33 mouse cellular contexts compared by ENCODE assay signal in genomic region chr11:4205951-4206350, GRCm38 (mm10). TPM values are rescaled to one million over a fixed set of nuclear protein-coding genes. Genes with fewer than 3 reads are reported as not detected.
A peak's percentile ranks its signal among the peaks of the same experiment; 100 is the strongest.
DNase-seq lines count a peak whose midpoint lies in the region; ATAC-seq and TF ChIP-seq lines count a peak whose summit lies in the region.
"Had no signal": no experiment of that assay in that cellular context is flagged by ENCODE, and none has a peak within 500 bp of the region (broad histone marks: within the 10 kb centered on the region; RNA-seq: fewer than 3 reads in every experiment).

No protein-coding gene starts in this region.

- H3K4me2 ChIP-seq in kidney, embryonic 15.5 days: no peak overlapping the region
- H3K4me2 ChIP-seq: hindbrain, embryonic 12.5 days; limb, embryonic 13.5 days; liver, embryonic 11.5 days; midbrain, embryonic 15.5 days; neural tube, embryonic 12.5 days had no signal

- 84% methylated on average over 7 of the region's 7 CpGs for whole genome bisulfite sequencing in kidney, embryonic 15.5 days

- no peak overlapping the region for H3K9ac ChIP-seq in kidney, embryonic 15.5 days
- H3K9ac ChIP-seq: hindbrain, embryonic 12.5 days; limb, embryonic 13.5 days; midbrain, embryonic 15.5 days; neural tube, embryonic 12.5 days had no signal

- no peak for TF ChIP-seq CTCF in embryonic fibroblast, embryonic 13.5 days (IDR thresholded peaks at IDR 0.05; ENCODE audit: borderline replicate concordance, insufficient read depth, low read length)

- no peak for DNase-seq in frontal cortex, postnatal 25 days (ENCODE audit: low spot score in 2 of 2)
- DNase-seq in 3T3-L1 (ENCODE audit: low read depth, low spot score) (peak; percentile 73), NIH3T3 (ENCODE audit: low read depth) (peak; percentile 82)
- DNase-seq in cerebellum, adult 8-10 months: no peak
- no peak for DNase-seq in layer of hippocampus, postnatal 36 days
- DNase-seq: adrenal gland, postnatal 25 days; cerebellum, adult 9-10 months; cerebellum, postnatal 36 days; gastrocnemius, postnatal 10 days; heart, postnatal 36 days; kidney, adult 9 months; kidney, postnatal 25 days; right cerebral cortex, adult 18-20 months; right cerebral cortex, postnatal 4 days had no signal

- H3K4me1 ChIP-seq in embryonic fibroblast, embryonic 13.5 days (ENCODE audit: control insufficient read depth, insufficient read depth, low read length): peaks cover 4% of the 10 kb centered on the region; the same call in 1 of the 2 replicates
- peaks cover 19% of the 10 kb centered on the region for H3K4me1 ChIP-seq in kidney, embryonic 15.5 days
- H3K4me1 ChIP-seq: hindbrain, embryonic 12.5 days; midbrain, embryonic 15.5 days; neural tube, embryonic 12.5 days had no signal

- H3K9me3 ChIP-seq in kidney, embryonic 15.5 days (replicated peaks): no peaks in the 10 kb centered on the region
- H3K9me3 ChIP-seq: hindbrain, embryonic 12.5 days; limb, embryonic 13.5 days; midbrain, embryonic 15.5 days; neural tube, embryonic 12.5 days had no signal

- ATAC-seq in frontal cortex, adult (ENCODE audit: low TSS enrichment): peak; percentile 83; the same call in 1 of the 2 replicates
- ATAC-seq in kidney, embryonic 15.5 days (replicated peaks; ENCODE audit: low FRiP score): no peak
- ATAC-seq: forebrain, embryonic 14.5 days; hindbrain, postnatal 0 days; intestine, postnatal 0 days; midbrain, embryonic 15.5 days had no signal

- H3K36me3 ChIP-seq in kidney, embryonic 15.5 days: peaks cover 51% of the 10 kb centered on the region

- peak overlapping the region; percentile 13 for H3K27ac ChIP-seq in embryonic fibroblast, embryonic 13.5 days (ENCODE audit: insufficient read depth, low read length)
- H3K27ac ChIP-seq in kidney, embryonic 15.5 days: no peak overlapping the region
- H3K27ac ChIP-seq: hindbrain, embryonic 12.5 days; hindbrain, postnatal 0 days; limb, embryonic 13.5 days; macrophage; midbrain, embryonic 15.5 days; neural tube, embryonic 12.5 days had no signal

- H3K4me3 ChIP-seq in embryonic fibroblast, embryonic 13.5 days (ENCODE audit: insufficient read depth, low read length): no peak overlapping the region
- H3K4me3 ChIP-seq in kidney, embryonic 15.5 days (replicated peaks): no peak overlapping the region
- H3K4me3 ChIP-seq: hindbrain, embryonic 12.5 days; limb, embryonic 13.5 days; midbrain, embryonic 15.5 days; neural tube, embryonic 12.5 days had no signal

- no peaks in the 10 kb centered on the region for H3K27me3 ChIP-seq in kidney, embryonic 15.5 days
- H3K27me3 ChIP-seq: hindbrain, embryonic 12.5 days; limb, embryonic 13.5 days; midbrain, embryonic 15.5 days; neural tube, embryonic 12.5 days had no signal

- no peak for TF ChIP-seq POLR2A in embryonic fibroblast, embryonic 13.5 days (IDR thresholded peaks at IDR 0.05; ENCODE audit: low read depth, low read length)

RNA-seq across cellular contexts. Expression of gene Castor1, which starts 12.1 kb away (rescaled TPM):
- 13.9 and 19.1 TPM in 2 replicates for polyA plus RNA-seq in embryonic fibroblast, embryonic 13.5 days (2011; ENCODE audit: insufficient read length, low read depth, missing spikeins)
- 6.0 and 6.5 TPM in 2 replicates for polyA plus RNA-seq in kidney, embryonic 15.5 days (2015; fragmentation: Nextera tagmentation; extraction: Ambion mirVana)
- 1 to 10 TPM; 2.9 to 4.8 TPM for total RNA-seq in layer of hippocampus, postnatal 36 days (2021)

RNA-seq across cellular contexts. Expression of gene Tbc1d10a, which starts 19.4 kb away (rescaled TPM):
- polyA plus RNA-seq in embryonic fibroblast, embryonic 13.5 days (2011; ENCODE audit: insufficient read length, low read depth, missing spikeins): 18.3 and 20.7 TPM in 2 replicates
- 43.9 and 44.5 TPM in 2 replicates for polyA plus RNA-seq in kidney, embryonic 15.5 days (2015; fragmentation: Nextera tagmentation; extraction: Ambion mirVana)
- 10 to 100 TPM; 28.6 TPM for total RNA-seq in layer of hippocampus, postnatal 36 days (2021)

RNA-seq across cellular contexts. Expression of gene Osm, which starts 30.3 kb away (rescaled TPM):
- not detected in 2 replicates for polyA plus RNA-seq in embryonic fibroblast, embryonic 13.5 days (2011; ENCODE audit: insufficient read length, low read depth, missing spikeins)
- not detected in 2 replicates for polyA plus RNA-seq in kidney, embryonic 15.5 days (2015; fragmentation: Nextera tagmentation; extraction: Ambion mirVana)
- not detected for total RNA-seq in layer of hippocampus, postnatal 36 days (2021)
- total RNA-seq: adrenal gland, postnatal 25 days; gastrocnemius, postnatal 10 days; heart, postnatal 36 days; hindbrain, postnatal 0 days; layer of hippocampus, adult 18-20 months; layer of hippocampus, postnatal 14 days; left cerebral cortex, postnatal 36 days had no signal
- polyA plus RNA-seq: embryonic facial prominence, embryonic 11.5 days; heart, embryonic 14.5 days; hindbrain, embryonic 12.5 days; neural tube, embryonic 12.5 days; stomach, embryonic 14.5 days; testis, adult 2 months had no signal

RNA-seq across cellular contexts. Expression of gene Sf3a1, which starts 45.8 kb away (rescaled TPM):
- 42.5 and 46.8 TPM in 2 replicates for polyA plus RNA-seq in embryonic fibroblast, embryonic 13.5 days (2011; ENCODE audit: insufficient read length, low read depth, missing spikeins)
- 57.8 and 61.7 TPM in 2 replicates for polyA plus RNA-seq in kidney, embryonic 15.5 days (2015; fragmentation: Nextera tagmentation; extraction: Ambion mirVana)
- 10 to 100 TPM; 74.8 to 76.3 TPM for total RNA-seq in layer of hippocampus, postnatal 36 days (2021)

RNA-seq across cellular contexts. Expression of gene Ccdc157, which starts 45.9 kb away (rescaled TPM):
- polyA plus RNA-seq in embryonic fibroblast, embryonic 13.5 days (2011; ENCODE audit: insufficient read length, low read depth, missing spikeins): 9.2 and 9.4 TPM in 2 replicates
- polyA plus RNA-seq in kidney, embryonic 15.5 days (2015; fragmentation: Nextera tagmentation; extraction: Ambion mirVana): 7.2 and 9.0 TPM in 2 replicates
- 10 to 100 TPM; 10.1 to 12.0 TPM for total RNA-seq in layer of hippocampus, postnatal 36 days (2021)

Comparison
In these comparisons a context has a peak if more than half of its experiments do, and no peak if none do; other contexts are left out.
1. DNase-seq: peak in 3T3-L1 (single experiment) and NIH3T3 (single experiment); none in frontal cortex, postnatal 25 days (0 of 2), cerebellum, adult 8-10 months (single experiment) and layer of hippocampus, postnatal 36 days (0 of 2).